Mouse (Mus musculus) liver, adult 2 months (tissue): ENCODE results near the gene Pnpla5.

Experiments used
- CTCF ChIP-seq: fragments of 200-500 bp; IDR thresholded peaks from 2 replicates; pipeline ENCODE4 v1.5.1; 2011; ENCODE audit warnings: low read depth, low read length, control low read depth
- POLR2A ChIP-seq: fragments of 200-500 bp; IDR thresholded peaks from 2 replicates; pipeline ENCODE4 v1.6.1; 2011; ENCODE audit warnings: low read length, control low read depth; ENCODE audit not compliant: insufficient read depth; ENCODE audit errors: extremely low read depth

GRCm38 (mm10) chr15:84079519-84079918, 43.5 kb downstream of the Pnpla5 start:
- no peak for TF ChIP-seq CTCF
- no peak for TF ChIP-seq POLR2A
